Mouse (Mus musculus) liver, embryonic 18 days (tissue): ENCODE data around the gene Ilvbl. TPM values are rescaled to one million over a fixed set of nuclear protein-coding genes. Genes with fewer than 3 reads are reported as not detected.

Experiments used
- polyA plus RNA-seq: library from polyadenylated mRNA; depleted of rRNA; stranded (reverse); fragments of >200 nt; gene quantifications from 2 replicates; pipeline ENCODE4 v1.2.3, GENCODE M21; 2012; rRNA removed

The Ilvbl gene
- 14.4 and 17.4 TPM in 2 replicates for polyA plus RNA-seq

GRCm38 (mm10) chr10:78574250-78575104 lies at the start of gene Ilvbl:
TSS of gene Ilvbl (plus strand) at chr10:78574346.

GRCm38 (mm10) chr10:78591406-78592328 lies 17.5 kb downstream of the Ilvbl start, which contains the start of gene Syde1:
TSS of gene Syde1 (minus strand) at chr10:78591964.

GRCm38 (mm10) chr10:78617974-78618373 lies 43.8 kb downstream of the Ilvbl start, which contains the start of gene Olfr1357:
TSS of gene Olfr1357 (minus strand) at chr10:78618074.

Other genes with a start within 250 kb of the Ilvbl start
- 71.9 and 76.1 TPM in 2 replicates for gene Agpat3, start 221.9 kb upstream of the Ilvbl start, polyA plus RNA-seq
- gene Rrp1, start 161.3 kb upstream of the Ilvbl start, polyA plus RNA-seq = 75.8 and 87.1 TPM in 2 replicates
- 87.9 and 95.2 TPM in 2 replicates for gene Cstb, start 148.7 kb upstream of the Ilvbl start, polyA plus RNA-seq
- 6.8 and 7.9 TPM in 2 replicates for gene Pdxk, start 109.4 kb upstream of the Ilvbl start, polyA plus RNA-seq
- 0.20 TPM in 1 of 2 replicates, not detected in the other for gene Olfr1358, start 56.9 kb upstream of the Ilvbl start, polyA plus RNA-seq
- 2.9 TPM in 2 replicates for gene Syde1, start 17.6 kb downstream of the Ilvbl start, polyA plus RNA-seq
- gene Olfr1357, start 43.7 kb downstream of the Ilvbl start, polyA plus RNA-seq = not detected in 2 replicates
- not detected in 2 replicates for gene Casp14, start 143.9 kb downstream of the Ilvbl start, polyA plus RNA-seq
- not detected in 2 replicates for gene Ccdc105, start 178.7 kb downstream of the Ilvbl start, polyA plus RNA-seq
- gene Slc1a6, start 206.2 kb downstream of the Ilvbl start, polyA plus RNA-seq = 0.22 and 0.27 TPM in 2 replicates